Comparison of ENCODE assay signal across 17 mouse cellular contexts in genomic region chr2:61345311-61345710, GRCm38 (mm10).
DNase-seq lines count a peak whose midpoint lies in the region; ATAC-seq and TF ChIP-seq lines count a peak whose summit lies in the region.
"Had no signal": no experiment of that assay in that cellular context is flagged by ENCODE, and none has a peak within 500 bp of the region (broad histone marks: within the 10 kb centered on the region; RNA-seq: fewer than 3 reads in every experiment).

No protein-coding gene starts in this region.

- H3K4me1 ChIP-seq in kidney, embryonic 15.5 days, result peaks cover 13% of the 10 kb centered on the region
- peaks cover 8% of the 10 kb centered on the region; the same call in 1 of the 2 replicates for H3K4me1 ChIP-seq in lung, adult 2 months (ENCODE audit: control insufficient read depth, insufficient read depth, low read length)
- H3K4me1 ChIP-seq: forebrain, embryonic 10.5 days; hindbrain, embryonic 12.5 days had no signal

- no peaks in the 10 kb centered on the region for H3K36me3 ChIP-seq in kidney, embryonic 15.5 days
- H3K36me3 ChIP-seq: embryonic facial prominence, embryonic 10.5 days; forebrain, embryonic 10.5 days; hindbrain, embryonic 12.5 days had no signal

- H3K27me3 ChIP-seq in kidney, embryonic 15.5 days, result no peaks in the 10 kb centered on the region
- H3K27me3 ChIP-seq: hindbrain, embryonic 12.5 days had no signal

- ATAC-seq in kidney, embryonic 15.5 days (replicated peaks; ENCODE audit: low FRiP score), result no peak
- ATAC-seq: intestine, postnatal 0 days; liver, postnatal 0 days had no signal

- 51% methylated on average over 7 of the region's 7 CpGs for WGBS in kidney, embryonic 15.5 days
- 53% methylated on average over 7 of the region's 7 CpGs for WGBS in lung, adult 2 months

- peak overlapping the region; percentile 24; the same call in 1 of the 2 replicates for H3K4me2 ChIP-seq in kidney, embryonic 15.5 days
- H3K4me2 ChIP-seq: hindbrain, embryonic 12.5 days; liver, embryonic 11.5 days had no signal

- H3K27ac ChIP-seq in kidney, embryonic 15.5 days, result no peak overlapping the region
- H3K27ac ChIP-seq: embryonic facial prominence, embryonic 10.5 days; forebrain, embryonic 10.5 days; hindbrain, embryonic 12.5 days had no signal

- no peak for TF ChIP-seq POLR2A in lung, adult 2 months (IDR thresholded peaks at IDR 0.05; ENCODE audit: borderline replicate concordance, extremely low read depth, low read depth, low read length)

- no peak for TF ChIP-seq CTCF in lung, adult 2 months (IDR thresholded peaks at IDR 0.05; ENCODE audit: insufficient read depth, low read length)

- H3K9me3 ChIP-seq in kidney, embryonic 15.5 days (replicated peaks), result no peaks in the 10 kb centered on the region
- H3K9me3 ChIP-seq: embryonic facial prominence, embryonic 10.5 days; forebrain, embryonic 10.5 days; hindbrain, embryonic 12.5 days had no signal

- no peak overlapping the region for H3K9ac ChIP-seq in kidney, embryonic 15.5 days
- H3K9ac ChIP-seq: hindbrain, embryonic 12.5 days; liver, postnatal 0 days had no signal

- DNase-seq in kidney, adult 9 months, result no peak
- DNase-seq in layer of hippocampus, adult 9-10 months (ENCODE audit: low spot score), result peak; percentile 16
- no peak for DNase-seq in layer of hippocampus, postnatal 25 days (ENCODE audit: extremely low spot score in 1 of 2, low spot score in 1 of 2)
- peak; percentile 10 for DNase-seq in lung, postnatal 10 days
- DNase-seq in lung, adult 2 months, result no peak
- DNase-seq in telencephalon, adult 2 months (ENCODE audit: low read depth, low spot score), result peak; percentile 27
- no peak for DNase-seq in cerebellum, postnatal 14 days
- DNase-seq: adrenal gland, postnatal 25 days; cerebellum, adult 9-11 months; liver, postnatal 0 days; midbrain, embryonic 14.5 days had no signal

- no peak overlapping the region for H3K4me3 ChIP-seq in kidney, embryonic 15.5 days (replicated peaks)
- no peak overlapping the region for H3K4me3 ChIP-seq in lung, adult 2 months (replicated peaks; ENCODE audit: extremely low read depth, low read depth, low read length)
- H3K4me3 ChIP-seq: embryonic facial prominence, embryonic 10.5 days; forebrain, embryonic 10.5 days; hindbrain, embryonic 12.5 days had no signal

Comparison
In these comparisons a context has a peak if more than half of its experiments do, and no peak if none do; other contexts are left out.
1. DNase-seq: peak in layer of hippocampus, adult 9-10 months (single experiment), lung, postnatal 10 days (single experiment) and telencephalon, adult 2 months (single experiment); none in kidney, adult 9 months (single experiment), layer of hippocampus, postnatal 25 days (0 of 2), lung, adult 2 months (single experiment) and cerebellum, postnatal 14 days (0 of 2).